Mouse (Mus musculus) hindbrain, embryonic 11.5 days (tissue): Measurements from ENCODE around the gene Sstr4. TPM values are rescaled to one million over a fixed set of nuclear protein-coding genes. Genes with fewer than 3 reads are reported as not detected.
A peak's percentile ranks its signal among the peaks of the same experiment; 100 is the strongest.

ENCODE experiments used
- ATAC-seq: fragments of 200-750 bp; cut with Nextera tagmentation; 2 replicates; pipeline ENCODE4 v1.8.0; 2017; ENCODE audit warnings: mild to moderate bottlenecking, moderate TSS enrichment, moderate library complexity; ENCODE audit not compliant: low FRiP score
- DNase-seq: peaks from one replicate; pipeline ENCODE4 v3.0.0-alpha.2; 2015; ENCODE audit warnings: low spot score
- H3K27ac ChIP-seq: fragments of 300-500 bp; sonication (generic); 2 replicates; pipeline ENCODE4 v1.5.1; 2014; ENCODE audit warnings: mild to moderate bottlenecking, low read depth, low read length
- H3K27me3 ChIP-seq: fragments of 300-500 bp; sonication (generic); 2 replicates; pipeline ENCODE4 v1.6.1; 2014; ENCODE audit warnings: mild to moderate bottlenecking, low read length, moderate library complexity, mixed read lengths; ENCODE audit not compliant: control insufficient read depth, insufficient read depth
- H3K36me3 ChIP-seq: fragments of 300-500 bp; sonication (generic); 2 replicates; pipeline ENCODE4 v1.6.1; 2014; ENCODE audit warnings: mild to moderate bottlenecking, low read length, moderate library complexity, mixed read lengths; ENCODE audit not compliant: control insufficient read depth, insufficient read depth
- H3K4me1 ChIP-seq: fragments of 300-500 bp; sonication (generic); replicated peaks from 2 replicates; pipeline ENCODE4 v1.6.1; 2014; ENCODE audit warnings: low read length, mixed read lengths; ENCODE audit not compliant: control insufficient read depth, insufficient read depth
- H3K4me2 ChIP-seq: fragments of 300-500 bp; sonication (generic); replicated peaks from 2 replicates; pipeline ENCODE4 v1.6.1; 2014; ENCODE audit warnings: mild to moderate bottlenecking, low read depth, low read length
- H3K4me3 ChIP-seq: fragments of 300-500 bp; sonication (generic); 2 replicates; pipeline ENCODE4 v1.5.1; 2014; ENCODE audit warnings: low read depth, low read length
- H3K9ac ChIP-seq: fragments of 300-500 bp; sonication (generic); 2 replicates; pipeline ENCODE4 v1.6.1; 2014; ENCODE audit warnings: low read depth, low read length
- H3K9me3 ChIP-seq: fragments of 300-500 bp; sonication (generic); 2 replicates; pipeline ENCODE4 v1.6.1; 2016; ENCODE audit warnings: low read length; ENCODE audit not compliant: control insufficient read depth
- WGBS: fragments of 180-500 bp; shearing (Covaris S2); extraction: QIAGEN DNeasy Blood & Tissue Kit; methylation state at CpG from one replicate; pipeline ENCODE4 v1.1.7; 2014; 5-methylcytosine and 5-hydroxymethylcytosine counted together
- polyA plus RNA-seq: library from polyadenylated mRNA; unstranded; fragments of >200 nt; fragmentation: Nextera tagmentation; extraction: Ambion mirVana; gene quantifications from 2 replicates; pipeline ENCODE4 v1.2.1, GENCODE M21; 2014

Gene Sstr4
- polyA plus RNA-seq, 1 experiment from 2014 or later = 0.85 TPM

DNA sequence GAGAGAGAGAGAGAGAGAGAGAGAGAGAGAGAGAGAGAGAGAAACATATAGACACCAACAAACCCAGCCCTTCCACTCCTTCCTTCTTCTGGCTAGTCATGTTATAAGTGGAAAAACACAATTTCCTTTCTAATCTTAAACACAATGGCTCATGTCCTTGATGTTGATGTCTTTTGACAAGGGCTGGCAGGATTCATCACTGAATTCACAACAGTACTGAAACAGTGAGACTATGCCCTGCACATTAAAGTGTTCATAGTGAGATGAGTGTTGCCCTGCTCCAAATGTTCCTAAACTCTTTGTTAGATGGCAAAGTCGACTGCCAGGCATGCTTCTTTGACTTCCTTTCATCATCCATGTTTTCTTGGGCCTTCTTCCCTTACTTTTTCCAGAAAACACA lies 29.9 kb upstream of the Sstr4 start:
- ATAC-seq (no peak), DNase-seq (no peak)
- Histone ChIP-seq H3K4me3 (no peak overlapping the region), H3K36me3 (no peaks in the 10 kb centered on the region), H3K4me1 (no peaks in the 10 kb centered on the region), H3K9ac (no peak overlapping the region), H3K27ac (no peak overlapping the region), H3K9me3 (no peaks in the 10 kb centered on the region), H3K27me3 (no peaks in the 10 kb centered on the region), H3K4me2 (no peak overlapping the region)
- 37% methylated on average over 1 of the region's 1 CpGs for WGBS

DNA sequence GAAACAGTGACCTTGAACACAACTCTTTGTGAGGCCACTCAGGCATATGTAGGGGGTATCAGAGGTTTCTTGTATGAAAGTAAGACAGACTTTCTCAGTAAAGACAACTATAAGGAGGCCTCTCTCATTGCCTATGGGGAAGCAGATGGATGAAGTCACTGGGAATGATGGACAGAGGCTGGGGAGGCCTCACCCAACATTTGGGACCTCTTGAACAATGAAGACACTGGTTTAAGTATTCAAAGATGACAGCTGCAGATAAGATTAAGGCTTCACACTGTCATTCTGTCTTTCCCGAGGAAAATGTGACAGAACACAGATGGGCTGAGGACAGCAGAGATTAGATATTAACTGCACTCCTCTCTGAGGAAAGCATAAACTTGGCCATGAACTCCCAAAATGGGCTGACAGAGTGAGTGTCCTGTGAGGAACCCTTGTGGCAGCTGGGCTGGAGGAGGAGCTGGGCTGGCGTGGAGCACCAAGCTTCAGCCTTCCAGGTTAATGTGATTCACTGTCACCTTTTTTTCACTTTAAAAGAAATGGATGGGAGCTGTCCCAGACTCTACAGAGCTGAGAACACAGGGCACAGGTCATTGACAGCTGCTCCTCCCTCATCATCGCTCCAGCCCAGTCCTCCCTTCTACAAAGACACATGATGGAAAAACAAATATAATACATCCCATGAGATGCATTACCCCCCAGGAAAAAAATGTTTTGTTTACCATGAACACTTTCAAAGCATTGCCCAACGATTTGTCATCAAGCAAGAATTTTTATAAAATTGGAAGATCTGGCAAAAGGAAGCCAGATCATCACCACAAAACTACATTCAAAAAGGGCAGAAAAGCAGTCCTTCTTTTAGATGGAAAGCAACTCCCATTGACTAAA lies 23.2 kb upstream of the Sstr4 start:
- Histone ChIP-seq H3K4me3 (no peak overlapping the region), H3K27ac (no peak overlapping the region), H3K36me3 (no peaks in the 10 kb centered on the region), H3K9me3 (no peaks in the 10 kb centered on the region), H3K27me3 (no peaks in the 10 kb centered on the region), H3K4me1 (no peaks in the 10 kb centered on the region), H3K9ac (no peak overlapping the region), H3K4me2 (no peak overlapping the region)
- DNase-seq (no peak), ATAC-seq (no peak)
- WGBS = 83% methylated on average over 4 of the region's 4 CpGs

DNA sequence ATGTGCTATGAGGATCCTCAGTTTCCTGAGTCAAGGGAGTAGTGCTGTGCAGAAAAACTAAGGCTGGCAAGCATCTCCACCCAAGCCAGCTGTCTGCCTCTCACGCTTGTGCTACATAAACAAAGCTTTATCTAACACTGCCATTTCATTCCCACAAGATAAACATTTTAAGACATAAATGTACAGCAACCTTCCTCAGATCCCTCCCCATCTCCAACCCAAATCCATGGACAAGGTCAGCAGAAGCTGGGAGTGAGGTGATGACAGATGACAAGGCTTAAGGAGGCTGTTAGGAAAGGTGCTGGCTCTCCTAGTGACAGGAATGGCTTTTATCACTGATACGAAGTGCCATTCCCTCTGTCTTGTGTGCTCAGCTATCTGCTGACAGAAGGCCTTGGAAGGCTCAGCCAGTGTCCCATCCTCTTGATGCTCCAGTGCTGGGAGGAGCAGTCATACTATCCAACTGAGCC lies 21.5 kb upstream of the Sstr4 start:
- DNase-seq (no peak), ATAC-seq (no peak)
- WGBS = 76% methylated on average over 2 of the region's 2 CpGs

DNA sequence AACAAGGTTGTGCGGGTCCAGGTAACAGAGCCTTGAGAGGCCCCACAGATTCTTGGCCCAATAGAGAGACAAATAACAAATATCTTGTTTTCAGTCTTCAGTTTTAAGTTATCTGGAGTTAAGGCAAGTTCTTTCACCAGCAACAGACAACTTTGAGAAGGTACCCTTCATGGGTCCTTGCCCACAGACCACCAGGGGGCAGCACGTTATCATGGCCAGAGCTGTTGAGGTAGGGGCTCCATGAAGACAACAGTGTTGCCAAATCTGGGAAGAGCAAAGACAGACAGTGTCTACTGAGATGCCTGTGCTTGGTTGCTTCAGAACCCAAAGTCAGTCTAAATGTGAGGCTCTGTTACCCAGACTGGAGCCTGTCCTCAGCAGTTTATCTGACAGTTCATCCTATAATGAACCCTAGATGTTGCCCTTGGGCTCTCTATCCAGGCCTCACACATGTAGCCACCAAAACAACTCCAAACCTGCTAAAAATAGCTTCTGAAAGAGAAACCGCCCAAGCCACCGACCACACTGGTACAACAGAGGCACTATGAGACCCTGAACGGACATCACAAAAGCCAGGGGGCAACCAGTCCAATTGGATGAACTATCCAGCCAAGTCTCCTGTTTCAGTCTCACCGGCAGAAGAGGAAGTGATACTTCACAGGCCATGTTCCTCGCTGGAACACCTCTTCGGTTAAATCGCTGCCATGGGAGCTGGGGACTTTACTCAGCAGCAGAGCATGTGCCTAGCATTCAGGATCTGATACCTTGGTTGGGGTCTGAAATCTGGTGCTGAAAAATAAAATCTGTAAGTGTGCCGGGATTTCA lies 19.6 kb upstream of the Sstr4 start:
- Histone ChIP-seq H3K9ac (no peak overlapping the region), H3K36me3 (no peaks in the 10 kb centered on the region), H3K4me3 (no peak overlapping the region), H3K4me1 (no peaks in the 10 kb centered on the region), H3K27ac (no peak overlapping the region), H3K9me3 (no peaks in the 10 kb centered on the region), H3K27me3 (no peaks in the 10 kb centered on the region), H3K4me2 (no peak overlapping the region)
- peak; percentile 74 for DNase-seq
- no peak for ATAC-seq
- WGBS = 75% methylated on average over 10 of the region's 10 CpGs

More for the DNA sequence above, 21.5 kb upstream of the Sstr4 start:
- H3K4me2 ChIP-seq = no peak overlapping the region
- no peaks in the 10 kb centered on the region for H3K4me1 ChIP-seq
- no peak overlapping the region for H3K4me3 ChIP-seq
- H3K9ac ChIP-seq = no peak overlapping the region
- H3K9me3 ChIP-seq = no peaks in the 10 kb centered on the region
- no peaks in the 10 kb centered on the region for H3K36me3 ChIP-seq
- no peaks in the 10 kb centered on the region for H3K27me3 ChIP-seq
- no peak overlapping the region for H3K27ac ChIP-seq

DNA sequence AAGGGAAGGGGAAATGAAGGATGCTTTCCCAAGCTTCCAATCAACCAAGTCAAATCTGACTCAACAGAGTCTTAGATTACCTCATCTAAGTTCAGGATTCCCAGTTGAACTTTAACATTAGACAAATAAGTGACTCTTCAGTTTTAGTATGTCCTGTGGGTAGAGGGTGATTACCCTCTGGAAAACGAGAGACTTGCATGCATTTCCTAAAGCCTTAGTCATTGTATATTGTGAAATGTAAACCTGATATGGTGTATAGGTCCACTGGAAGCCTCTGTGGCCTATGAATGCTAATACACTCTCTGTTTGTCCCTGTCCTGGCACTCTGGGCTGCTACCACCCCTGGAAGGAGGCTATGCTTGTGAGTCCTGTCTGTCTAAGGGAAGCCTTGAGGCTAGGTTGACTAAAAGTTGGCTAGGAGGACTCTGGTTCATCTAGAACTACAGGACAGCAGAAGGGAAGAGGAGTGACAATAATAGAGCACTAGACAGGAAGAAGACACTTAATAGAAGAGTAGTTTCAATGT lies 16.3 kb upstream of the Sstr4 start:
- H3K4me2 ChIP-seq = no peak overlapping the region
- ATAC-seq (no peak), DNase-seq (no peak)
- WGBS = 88% methylated on average over 1 of the region's 1 CpGs
- no peaks in the 10 kb centered on the region for H3K36me3 ChIP-seq
- no peak overlapping the region for H3K4me3 ChIP-seq
- no peak overlapping the region for H3K9ac ChIP-seq
- H3K9me3 ChIP-seq = no peaks in the 10 kb centered on the region
- H3K4me1 ChIP-seq = no peaks in the 10 kb centered on the region
- H3K27me3 ChIP-seq = no peaks in the 10 kb centered on the region
- no peak overlapping the region for H3K27ac ChIP-seq

DNA sequence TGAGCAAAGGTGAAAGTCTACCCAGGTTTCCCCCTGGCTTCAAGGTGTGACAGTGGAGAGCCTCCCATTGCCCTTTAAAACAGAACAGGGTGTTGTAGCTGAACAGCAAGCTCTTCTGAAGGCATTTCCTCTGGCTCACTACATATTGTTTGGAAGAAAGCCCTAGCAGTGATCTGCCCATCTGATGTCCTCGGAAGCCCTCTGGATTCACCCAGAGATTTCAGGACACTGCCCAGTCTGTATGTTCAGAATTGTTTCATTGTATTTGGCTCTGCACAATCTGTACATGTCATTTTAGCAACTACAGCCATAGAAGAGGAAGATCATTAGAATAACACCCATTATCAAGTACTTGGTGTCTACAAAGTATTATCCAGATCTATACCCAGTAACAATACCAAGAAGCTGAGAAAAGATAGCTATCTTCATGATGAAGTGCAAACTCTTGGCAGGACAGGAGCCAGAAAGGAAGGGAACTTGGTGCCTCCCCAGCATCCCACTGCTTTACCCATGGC lies 15.2 kb upstream of the Sstr4 start:
- ATAC-seq = no peak
- Histone ChIP-seq H3K4me2 (no peak overlapping the region), H3K4me1 (no peaks in the 10 kb centered on the region), H3K27me3 (no peaks in the 10 kb centered on the region), H3K4me3 (no peak overlapping the region), H3K9me3 (no peaks in the 10 kb centered on the region), H3K9ac (no peak overlapping the region), H3K36me3 (no peaks in the 10 kb centered on the region), H3K27ac (no peak overlapping the region)
- DNase-seq = no peak
- 90% methylated on average over 1 of the region's 1 CpGs for WGBS

DNA sequence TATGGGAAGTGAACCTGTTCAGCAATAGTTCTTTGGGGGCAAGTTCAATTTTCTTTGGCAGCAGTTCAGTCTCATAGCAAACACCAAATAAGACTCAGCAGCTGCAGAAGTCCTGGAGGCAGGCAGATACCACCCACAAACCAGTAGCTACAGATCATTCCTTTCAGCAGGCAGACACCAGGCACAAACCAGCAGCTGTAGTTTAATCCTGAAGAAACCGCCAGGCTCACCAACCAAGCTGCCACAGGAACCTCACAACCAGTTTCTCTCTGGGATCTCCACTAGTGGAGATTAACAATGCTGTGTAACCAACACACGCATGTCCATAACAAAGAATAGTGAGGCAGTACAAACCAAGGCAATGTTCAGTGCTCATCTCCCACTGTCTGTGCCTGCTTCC lies 14.1 kb upstream of the Sstr4 start:
- H3K9ac ChIP-seq = no peak overlapping the region
- H3K4me1 ChIP-seq = no peaks in the 10 kb centered on the region
- ATAC-seq (no peak), DNase-seq (no peak)
- H3K9me3 ChIP-seq = no peaks in the 10 kb centered on the region
- no peak overlapping the region for H3K27ac ChIP-seq
- WGBS = 93% methylated on average over 2 of the region's 2 CpGs
- no peaks in the 10 kb centered on the region for H3K27me3 ChIP-seq
- no peak overlapping the region for H3K4me2 ChIP-seq
- no peaks in the 10 kb centered on the region for H3K36me3 ChIP-seq
- no peak overlapping the region for H3K4me3 ChIP-seq

DNA sequence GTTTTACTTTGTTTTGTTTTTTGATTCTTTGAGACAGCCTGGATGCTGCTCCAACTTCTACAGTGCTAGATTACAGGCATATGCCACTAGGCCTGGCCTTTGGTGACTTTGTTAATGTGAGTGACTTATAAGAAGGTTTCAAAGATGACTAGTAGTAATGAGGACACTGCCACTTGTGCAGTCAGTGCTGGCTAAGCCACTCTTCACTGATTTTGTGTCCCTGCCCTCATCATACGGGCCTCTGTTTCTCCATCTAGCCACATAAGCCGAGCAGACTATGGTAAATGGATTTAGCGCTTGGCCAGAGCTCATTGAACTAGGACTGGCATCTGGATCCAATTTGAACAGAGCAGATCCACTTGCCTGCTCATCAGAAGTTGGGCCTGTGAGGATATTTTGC lies 8.7 kb upstream of the Sstr4 start:
- H3K36me3 ChIP-seq = no peaks in the 10 kb centered on the region
- H3K4me3 ChIP-seq = no peak overlapping the region
- H3K27me3 ChIP-seq = no peaks in the 10 kb centered on the region
- no peak overlapping the region for H3K27ac ChIP-seq
- H3K9ac ChIP-seq = no peak overlapping the region
- H3K4me1 ChIP-seq = no peaks in the 10 kb centered on the region
- 76% methylated on average over 3 of the region's 3 CpGs for WGBS
- DNase-seq (no peak), ATAC-seq (no peak)
- H3K4me2 ChIP-seq = no peak overlapping the region
- no peaks in the 10 kb centered on the region for H3K9me3 ChIP-seq
